Mouse (Mus musculus): Measurements from ENCODE around the gene Git1. TPM values are rescaled to one million over a fixed set of nuclear protein-coding genes. Genes with fewer than 3 reads are reported as not detected.

Git1 gene
- polyA plus RNA-seq, 1 experiment from 2014 or later: 9.1 TPM

GRCm38 (mm10) chr11:77483510-77484255 lies 9.7 kb upstream of the Git1 start:
- Histone ChIP-seq H3K27me3 (no peaks in the 10 kb centered on the region), H3K4me2 (no peak overlapping the region), H3K9ac (no peak overlapping the region), H3K9me3 (no peaks in the 10 kb centered on the region), H3K36me3 (no peaks in the 10 kb centered on the region), H3K4me3 (no peak overlapping the region), H3K27ac (no peak overlapping the region), H3K4me1 (peaks cover 38% of the 10 kb centered on the region)
- 61% methylated on average over 11 of the region's 11 CpGs for WGBS
- no peak for ATAC-seq (ENCODE audit: insufficient number of reproducible peaks, low FRiP score, low TSS enrichment, low read depth)

DNA sequence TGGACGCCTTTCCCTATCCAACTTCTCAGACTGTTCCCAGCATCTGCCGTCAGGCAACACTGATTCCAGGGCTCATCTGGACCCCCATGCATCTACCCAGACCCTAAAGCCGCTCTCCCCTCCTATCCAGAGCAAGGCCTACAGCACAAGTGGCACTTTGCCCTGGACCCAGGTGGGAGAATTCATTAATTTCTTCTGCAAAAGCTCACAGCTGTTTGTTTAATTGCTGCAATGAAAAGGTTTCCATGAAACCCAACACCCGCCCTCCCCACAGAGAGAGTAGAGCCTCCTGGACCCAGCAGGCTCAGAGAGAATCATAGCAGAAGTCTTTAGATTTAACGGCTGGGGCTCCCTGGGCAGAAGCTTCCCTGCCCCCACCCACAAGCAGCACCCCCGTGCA lies 8.1 kb upstream of the Git1 start:
- H3K4me1 ChIP-seq: peaks cover 47% of the 10 kb centered on the region
- peak overlapping the region; percentile 38 for H3K27ac ChIP-seq
- no peak overlapping the region for H3K4me3 ChIP-seq
- no peak for ATAC-seq (ENCODE audit: insufficient number of reproducible peaks, low FRiP score, low TSS enrichment, low read depth)
- WGBS: 33% methylated on average over 6 of the region's 6 CpGs
- no peaks in the 10 kb centered on the region for H3K36me3 ChIP-seq
- no peak overlapping the region for H3K9ac ChIP-seq
- H3K9me3 ChIP-seq: no peaks in the 10 kb centered on the region
- no peaks in the 10 kb centered on the region for H3K27me3 ChIP-seq
- H3K4me2 ChIP-seq: 0 out of 2 replicates have a peak overlapping the region, but pooled peaks have one; percentile 6

DNA sequence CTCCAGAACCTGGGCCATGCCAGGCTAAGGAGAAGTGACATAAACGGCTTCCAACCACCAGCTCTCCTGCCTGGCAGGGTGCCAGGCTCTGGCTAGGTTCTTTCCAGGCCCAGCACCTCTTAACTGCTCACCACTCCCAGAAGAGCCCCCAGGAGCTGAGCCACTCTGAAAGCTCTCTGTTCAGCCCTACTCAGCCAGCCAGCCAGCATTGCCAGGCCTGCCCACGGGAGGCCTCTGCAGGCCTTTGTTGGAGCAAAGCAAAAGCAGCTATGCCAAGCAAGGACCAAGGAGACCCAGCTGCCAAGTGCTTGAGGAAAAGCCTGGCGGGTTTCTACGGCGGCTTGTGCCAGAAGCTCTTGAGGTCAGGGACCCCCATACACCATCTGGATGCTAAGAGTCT lies 6.6 kb upstream of the Git1 start:
- H3K27ac ChIP-seq: peak overlapping the region; percentile 48
- ATAC-seq (ENCODE audit: insufficient number of reproducible peaks, low FRiP score, low TSS enrichment, low read depth): no peak
- 0 out of 2 replicates have a peak overlapping the region, but pooled peaks have one; percentile 19 for H3K4me2 ChIP-seq
- H3K4me3 ChIP-seq: no peak overlapping the region
- no peaks in the 10 kb centered on the region for H3K9me3 ChIP-seq
- peaks cover 62% of the 10 kb centered on the region for H3K4me1 ChIP-seq
- H3K36me3 ChIP-seq: no peaks in the 10 kb centered on the region
- WGBS: 43% methylated on average over 5 of the region's 5 CpGs
- no peak overlapping the region for H3K9ac ChIP-seq
- H3K27me3 ChIP-seq: no peaks in the 10 kb centered on the region

DNA sequence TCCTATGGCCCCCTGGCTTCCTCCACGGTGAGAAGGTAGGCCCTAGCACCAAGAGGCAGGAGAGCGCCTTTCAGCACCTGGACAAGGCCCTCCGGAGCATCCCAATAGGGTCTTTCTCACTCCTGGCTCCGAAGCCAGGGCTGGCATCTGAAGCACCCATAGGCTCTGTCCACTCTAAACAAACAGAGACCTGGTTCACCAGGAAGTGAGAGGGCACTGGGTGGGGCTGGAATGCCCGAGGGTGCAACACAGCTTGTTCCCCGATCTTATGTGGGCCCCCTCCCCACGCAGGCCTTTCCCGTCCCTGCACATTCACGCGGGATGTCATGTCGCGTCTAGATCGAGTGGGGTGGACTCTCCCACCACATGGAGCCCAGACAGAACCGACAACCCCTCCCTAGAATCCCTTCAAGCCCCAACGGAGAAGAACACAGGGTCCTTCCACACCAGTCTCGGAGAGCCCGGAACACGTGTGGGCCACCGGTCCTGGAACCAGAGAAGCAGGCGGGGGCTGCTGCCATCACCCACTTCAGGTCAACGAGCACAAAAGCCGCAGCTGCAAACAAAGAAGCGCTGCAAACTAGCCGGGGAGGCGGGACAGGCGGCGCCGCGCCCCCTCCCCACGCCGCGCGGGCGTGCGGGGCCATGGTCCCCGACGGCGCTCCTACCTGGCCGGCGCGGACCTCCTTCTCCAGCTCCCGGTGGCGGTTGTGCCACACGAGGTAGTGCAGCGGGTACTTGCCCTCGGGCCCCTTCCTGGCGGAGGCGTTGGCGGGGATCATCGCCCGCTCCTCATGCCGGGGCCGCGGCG lies 4.4 kb upstream of the Git1 start:
- peaks cover 78% of the 10 kb centered on the region for H3K4me1 ChIP-seq
- no peak for ATAC-seq (ENCODE audit: insufficient number of reproducible peaks, low FRiP score, low TSS enrichment, low read depth)
- H3K27ac ChIP-seq: no peak overlapping the region
- peak overlapping the region; percentile 83 for H3K4me3 ChIP-seq
- H3K36me3 ChIP-seq: no peaks in the 10 kb centered on the region
- H3K4me2 ChIP-seq: peak overlapping the region; percentile 91
- 2% methylated on average over 48 of the region's 55 CpGs for WGBS
- no peaks in the 10 kb centered on the region for H3K27me3 ChIP-seq
- H3K9ac ChIP-seq: peak overlapping the region; percentile 76
- H3K9me3 ChIP-seq: no peaks in the 10 kb centered on the region

- H3K4me3 ChIP-seq: peak within 1 kb of the TSS; percentile 83
- H3K27ac ChIP-seq: peak within 1 kb of the TSS; percentile 93
- peaks cover 86% of the 10 kb centered on the region for H3K4me1 ChIP-seq
- peak; percentile 55; the same call in 1 of the 2 replicates for ATAC-seq (ENCODE audit: insufficient number of reproducible peaks, low FRiP score, low TSS enrichment, low read depth)
- no peaks in the 10 kb centered on the region for H3K36me3 ChIP-seq
- WGBS: under 1% methylated on average over 75 of the region's 87 CpGs
- H3K27me3 ChIP-seq: no peaks in the 10 kb centered on the region
- peak within 1 kb of the TSS; percentile 91 for H3K4me2 ChIP-seq
- no peaks in the 10 kb centered on the region for H3K9me3 ChIP-seq
- peak within 1 kb of the TSS; percentile 76 for H3K9ac ChIP-seq
Observed at GRCm38 (mm10) chr11:77489591-77490235, 3.6 kb upstream of the Git1 start, which contains the start of gene Ankrd13b. Ankrd13b (minus strand) TSS chr11:77489678.

GRCm38 (mm10) chr11:77490451-77490850 lies 2.9 kb upstream of the Git1 start:
- peaks cover 88% of the 10 kb centered on the region for H3K4me1 ChIP-seq
- 74% methylated on average over 6 of the region's 6 CpGs for WGBS
- peak overlapping the region; percentile 93 for H3K27ac ChIP-seq
- peak overlapping the region; percentile 91 for H3K4me2 ChIP-seq
- H3K27me3 ChIP-seq: no peaks in the 10 kb centered on the region
- no peak overlapping the region for H3K9ac ChIP-seq
- no peaks in the 10 kb centered on the region for H3K9me3 ChIP-seq
- peak overlapping the region; percentile 83; the same call in 1 of the 2 replicates for H3K4me3 ChIP-seq
- ATAC-seq (ENCODE audit: insufficient number of reproducible peaks, low FRiP score, low TSS enrichment, low read depth): no peak
- no peaks in the 10 kb centered on the region for H3K36me3 ChIP-seq

DNA sequence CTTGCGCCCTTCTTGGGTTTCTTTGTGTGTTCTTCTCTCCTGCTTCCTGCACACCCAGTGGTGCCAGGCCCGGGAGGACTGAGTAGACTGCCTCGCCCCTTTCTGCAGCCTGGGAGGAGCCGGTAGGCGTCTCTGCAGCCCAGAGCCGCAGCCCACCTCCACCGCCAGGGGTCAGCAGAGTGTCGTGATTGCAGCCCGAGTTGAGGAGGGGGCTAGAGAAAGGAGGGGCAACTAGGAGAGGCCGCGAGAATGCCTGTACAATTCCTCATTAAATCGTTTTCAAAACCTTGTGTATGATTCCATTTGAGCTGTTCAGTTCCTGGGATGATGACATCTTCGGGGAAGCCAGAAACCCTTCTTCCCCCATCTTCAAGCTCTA lies 2.2 kb upstream of the Git1 start:
- 0 out of 2 replicates have a peak overlapping the region, but pooled peaks have one; percentile 5 for H3K9ac ChIP-seq
- H3K9me3 ChIP-seq: no peaks in the 10 kb centered on the region
- ATAC-seq (ENCODE audit: insufficient number of reproducible peaks, low FRiP score, low TSS enrichment, low read depth): peak; percentile 73
- peak overlapping the region; percentile 91 for H3K4me2 ChIP-seq
- peaks cover 88% of the 10 kb centered on the region for H3K4me1 ChIP-seq
- H3K27me3 ChIP-seq: no peaks in the 10 kb centered on the region
- H3K27ac ChIP-seq: peak overlapping the region; percentile 93
- H3K4me3 ChIP-seq: peak overlapping the region; percentile 92
- WGBS: under 1% methylated on average over 13 of the region's 13 CpGs
- H3K36me3 ChIP-seq: no peaks in the 10 kb centered on the region

DNA sequence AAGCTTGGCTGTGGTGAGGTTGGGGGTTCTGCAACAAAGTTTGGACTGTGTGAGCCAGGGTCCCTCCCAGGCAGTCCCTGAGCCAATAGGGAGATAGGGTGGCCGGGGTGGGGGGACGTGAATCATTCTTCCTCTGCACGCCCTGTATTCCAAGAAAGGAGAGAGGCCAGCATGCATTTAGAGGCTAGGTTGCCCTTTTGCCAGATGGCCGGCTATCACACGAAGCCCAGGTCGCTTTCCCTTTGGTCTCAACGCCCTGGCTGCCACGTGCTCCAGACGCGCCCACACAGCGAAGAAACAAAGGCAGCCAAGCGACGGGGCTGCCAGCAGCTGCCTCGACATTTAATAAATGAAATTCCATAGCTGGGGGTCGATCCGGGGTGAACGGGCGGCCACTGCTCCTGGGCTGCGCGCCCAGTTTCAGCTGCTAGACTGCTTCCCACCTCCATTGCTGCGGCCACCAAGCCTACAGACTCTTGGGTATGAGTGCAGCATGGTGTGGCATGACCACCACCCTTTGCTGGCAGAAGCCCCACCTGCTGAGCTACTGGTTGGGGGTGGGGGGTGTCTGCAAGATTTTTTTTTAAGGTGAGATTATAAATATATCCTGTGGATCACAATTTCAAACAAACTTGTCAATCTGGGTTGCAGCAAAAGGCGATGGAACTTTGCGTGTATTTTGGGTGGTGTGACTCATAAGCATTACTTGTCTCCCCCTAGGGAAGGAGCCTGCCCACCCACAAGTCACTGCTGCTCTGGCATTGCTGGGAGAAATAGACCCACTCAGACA lies 1.7 kb upstream of the Git1 start:
- Histone ChIP-seq H3K27me3 (no peaks in the 10 kb centered on the region), H3K4me2 (peak overlapping the region; percentile 91)
- ATAC-seq (ENCODE audit: insufficient number of reproducible peaks, low FRiP score, low TSS enrichment, low read depth): peak; percentile 80

GRCm38 (mm10) chr11:77492311-77492871 lies 971 bp upstream of the Git1 start:
- peak overlapping the region; percentile 89 for H3K9ac ChIP-seq
- WGBS: under 1% methylated on average over 14 of the region's 18 CpGs

More for the DNA sequence above, 1.7 kb upstream of the Git1 start:
- H3K4me3 ChIP-seq: peak overlapping the region; percentile 92
- H3K27ac ChIP-seq: peak overlapping the region; percentile 93
- no peaks in the 10 kb centered on the region for H3K36me3 ChIP-seq
- H3K4me1 ChIP-seq: peaks cover 85% of the 10 kb centered on the region
- H3K9ac ChIP-seq: peak overlapping the region; percentile 28; the same call in 1 of the 2 replicates
- WGBS: 0% methylated on average over 23 of the region's 23 CpGs
- H3K9me3 ChIP-seq: no peaks in the 10 kb centered on the region

DNA sequence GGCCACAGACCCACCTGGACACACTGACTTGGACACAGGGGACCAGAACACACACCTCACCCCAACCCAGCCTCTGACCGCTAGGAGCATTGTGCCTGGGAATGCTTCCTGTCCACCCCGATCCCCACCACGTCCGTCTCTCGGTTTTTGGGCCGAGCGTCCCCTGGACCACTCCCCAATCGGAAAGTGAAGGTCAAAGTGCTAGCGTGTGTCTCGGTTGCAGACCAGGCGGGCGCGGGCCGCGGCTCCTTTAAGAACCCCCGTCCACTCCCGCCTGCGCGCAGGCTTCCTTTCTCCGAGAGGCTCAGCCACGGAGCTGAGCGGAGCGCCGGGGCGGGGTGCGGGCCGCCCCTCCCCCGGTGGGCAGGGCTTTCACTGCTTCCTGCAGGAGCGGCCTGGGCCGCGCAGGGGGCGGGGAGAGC lies 440 bp upstream of the Git1 start:
- Histone ChIP-seq H3K4me3 (peak overlapping the region; percentile 92), H3K27me3 (no peaks in the 10 kb centered on the region), H3K4me2 (peak overlapping the region; percentile 91), H3K4me1 (peaks cover 85% of the 10 kb centered on the region), H3K9ac (peak overlapping the region; percentile 89), H3K27ac (peak overlapping the region; percentile 93), H3K36me3 (no peaks in the 10 kb centered on the region), H3K9me3 (no peaks in the 10 kb centered on the region)
- peak; percentile 70; the same call in 1 of the 2 replicates for ATAC-seq (ENCODE audit: insufficient number of reproducible peaks, low FRiP score, low TSS enrichment, low read depth)
- under 1% methylated on average over 28 of the region's 32 CpGs for WGBS

More at GRCm38 (mm10) chr11:77492311-77492871, 971 bp upstream of the Git1 start:
- peak overlapping the region; percentile 91 for H3K4me2 ChIP-seq
- H3K27ac ChIP-seq: peak overlapping the region; percentile 93
- H3K36me3 ChIP-seq: no peaks in the 10 kb centered on the region
- H3K4me1 ChIP-seq: peaks cover 85% of the 10 kb centered on the region
- H3K27me3 ChIP-seq: no peaks in the 10 kb centered on the region
- no peak for ATAC-seq (ENCODE audit: insufficient number of reproducible peaks, low FRiP score, low TSS enrichment, low read depth)
- peak overlapping the region; percentile 92 for H3K4me3 ChIP-seq
- no peaks in the 10 kb centered on the region for H3K9me3 ChIP-seq

DNA sequence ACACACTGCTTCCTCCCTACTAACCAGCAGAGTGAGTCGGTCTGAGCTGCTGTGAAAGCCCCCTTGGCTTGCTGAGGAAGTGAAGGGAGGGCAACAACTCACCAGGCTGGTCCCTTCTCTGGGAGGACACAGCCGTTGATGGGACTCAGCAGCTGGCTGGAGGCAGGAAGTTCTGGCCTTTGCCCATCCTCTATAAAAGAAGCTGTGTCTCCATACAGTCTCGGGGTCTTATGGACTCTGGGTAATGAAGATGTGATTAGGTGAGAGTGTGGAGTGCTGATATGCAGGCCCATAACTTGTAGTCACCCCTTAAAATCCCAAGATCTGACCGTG lies 948 bp downstream of the Git1 start:
- peak overlapping the region; percentile 89 for H3K9ac ChIP-seq
- H3K27me3 ChIP-seq: no peaks in the 10 kb centered on the region
- H3K27ac ChIP-seq: peak overlapping the region; percentile 93
- 18% methylated on average over 4 of the region's 4 CpGs for WGBS
- peaks cover 78% of the 10 kb centered on the region for H3K4me1 ChIP-seq
- H3K4me2 ChIP-seq: peak overlapping the region; percentile 92
- ATAC-seq (ENCODE audit: insufficient number of reproducible peaks, low FRiP score, low TSS enrichment, low read depth): no peak
- H3K9me3 ChIP-seq: no peaks in the 10 kb centered on the region
- H3K4me3 ChIP-seq: peak overlapping the region; percentile 92
- H3K36me3 ChIP-seq: peaks cover 2% of the 10 kb centered on the region

Data from limb, embryonic 15.5 days (tissue).